Mouse (Mus musculus): ENCODE measurements around the gene Slc35f3. TPM values are rescaled to one million over a fixed set of nuclear protein-coding genes. Genes with fewer than 3 reads are reported as not detected.

The Slc35f3 gene
- polyA plus RNA-seq, 1 experiment from 2014 or later, result 1.4 TPM

DNA sequence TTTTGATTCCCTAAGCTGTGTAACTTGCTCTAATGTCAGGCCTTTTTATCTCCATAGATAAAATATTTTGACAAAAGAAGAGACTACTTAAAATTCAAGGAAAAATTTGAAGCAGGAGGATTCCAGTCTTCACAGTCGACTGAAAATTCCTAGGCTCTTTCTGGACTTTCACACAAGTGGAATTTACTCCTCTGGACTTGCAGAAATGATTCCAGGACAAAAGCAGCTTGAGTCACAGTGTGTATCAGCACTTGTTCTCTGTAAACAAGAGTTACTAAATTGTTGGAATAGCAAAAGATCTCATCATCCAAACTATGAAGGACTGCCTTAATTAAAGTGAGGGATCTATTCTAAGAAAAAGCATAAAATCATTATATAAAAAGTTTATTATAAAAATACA lies 126.6 kb downstream of the Slc35f3 start:
- no peaks in the 10 kb centered on the region for H3K9me3 ChIP-seq (ENCODE audit: control insufficient read depth, low read depth, low read length)
- no peak for ATAC-seq (ENCODE audit: insufficient number of reproducible peaks, insufficient read depth, low FRiP score, low read depth)
- WGBS, result 72% methylated on average over 1 of the region's 1 CpGs
- no peak overlapping the region for H3K4me3 ChIP-seq (ENCODE audit: low read depth, low read length)
- no peaks in the 10 kb centered on the region for H3K27me3 ChIP-seq (ENCODE audit: control insufficient read depth, insufficient read depth, low read length)
- H3K4me1 ChIP-seq (ENCODE audit: control insufficient read depth, insufficient read depth, low read length), result peaks cover 5% of the 10 kb centered on the region; the same call in 1 of the 2 replicates
- no peak overlapping the region for H3K27ac ChIP-seq (ENCODE audit: low read length)
- H3K9ac ChIP-seq (replicated peaks; ENCODE audit: low read depth, low read length), result no peak overlapping the region
- H3K36me3 ChIP-seq (ENCODE audit: control insufficient read depth, insufficient read depth, low read length), result peaks cover 41% of the 10 kb centered on the region
- H3K4me2 ChIP-seq (replicated peaks; ENCODE audit: low read depth, low read length), result no peak overlapping the region

DNA sequence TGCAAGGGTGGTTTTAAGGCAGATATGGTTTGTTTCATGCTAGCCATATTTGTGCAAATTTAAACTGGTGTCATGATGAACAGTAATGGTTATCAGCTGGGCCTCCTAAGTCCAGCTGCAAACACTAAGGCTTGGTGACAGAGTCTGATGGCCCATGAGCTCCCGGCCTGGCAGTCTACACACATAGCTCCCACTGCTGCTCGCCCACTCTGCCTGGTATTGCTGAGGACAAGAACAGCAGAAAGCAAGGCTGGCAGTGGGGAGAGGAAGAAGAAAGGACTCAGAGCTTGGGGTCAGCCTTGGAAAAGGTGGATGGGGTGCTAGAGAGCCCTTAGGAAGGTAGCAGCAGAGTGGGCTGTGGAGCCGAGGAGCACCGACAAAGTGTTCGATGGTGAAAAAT lies 131.3 kb downstream of the Slc35f3 start:
- H3K4me2 ChIP-seq (replicated peaks; ENCODE audit: low read depth, low read length), result no peak overlapping the region
- ATAC-seq (ENCODE audit: insufficient number of reproducible peaks, insufficient read depth, low FRiP score, low read depth), result no peak
- H3K27ac ChIP-seq (ENCODE audit: low read length), result no peak overlapping the region
- H3K27me3 ChIP-seq (ENCODE audit: control insufficient read depth, insufficient read depth, low read length), result no peaks in the 10 kb centered on the region
- no peaks in the 10 kb centered on the region for H3K9me3 ChIP-seq (ENCODE audit: control insufficient read depth, low read depth, low read length)
- 87% methylated on average over 5 of the region's 5 CpGs for WGBS
- H3K4me3 ChIP-seq (ENCODE audit: low read depth, low read length), result no peak overlapping the region
- H3K9ac ChIP-seq (replicated peaks; ENCODE audit: low read depth, low read length), result no peak overlapping the region
- H3K4me1 ChIP-seq (ENCODE audit: control insufficient read depth, insufficient read depth, low read length), result no peaks in the 10 kb centered on the region
- peaks cover 48% of the 10 kb centered on the region for H3K36me3 ChIP-seq (ENCODE audit: control insufficient read depth, insufficient read depth, low read length)

DNA sequence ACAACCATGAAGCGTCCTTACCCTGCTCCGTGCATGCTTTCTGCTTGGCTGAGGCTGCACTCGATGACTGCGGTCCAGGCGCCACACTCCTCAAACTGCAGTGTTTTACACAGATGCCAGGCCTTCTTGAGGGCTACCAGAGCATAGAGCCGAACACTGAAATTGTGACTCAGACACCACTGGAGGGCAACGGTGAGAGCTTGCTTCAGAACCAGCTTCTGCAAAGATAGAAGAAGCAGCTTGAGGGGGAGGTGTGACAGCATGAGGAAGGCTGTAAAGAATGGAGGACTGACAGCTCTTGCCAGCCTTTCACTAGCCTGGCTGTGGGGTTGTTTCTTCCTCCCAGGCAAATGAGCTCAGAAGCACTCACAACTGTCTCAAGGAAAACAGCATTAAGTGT lies 135.5 kb downstream of the Slc35f3 start:
- Histone ChIP-seq H3K36me3 (ENCODE audit: control insufficient read depth, insufficient read depth, low read length) (peaks cover 38% of the 10 kb centered on the region), H3K9ac (replicated peaks; ENCODE audit: low read depth, low read length) (no peak overlapping the region), H3K27ac (ENCODE audit: low read length) (no peak overlapping the region), H3K4me3 (ENCODE audit: low read depth, low read length) (no peak overlapping the region), H3K4me1 (ENCODE audit: control insufficient read depth, insufficient read depth, low read length) (no peaks in the 10 kb centered on the region), H3K4me2 (replicated peaks; ENCODE audit: low read depth, low read length) (no peak overlapping the region), H3K9me3 (ENCODE audit: control insufficient read depth, low read depth, low read length) (no peaks in the 10 kb centered on the region), H3K27me3 (ENCODE audit: control insufficient read depth, insufficient read depth, low read length) (no peaks in the 10 kb centered on the region)
- 82% methylated on average over 7 of the region's 7 CpGs for WGBS
- ATAC-seq (ENCODE audit: insufficient number of reproducible peaks, insufficient read depth, low FRiP score, low read depth), result no peak

DNA sequence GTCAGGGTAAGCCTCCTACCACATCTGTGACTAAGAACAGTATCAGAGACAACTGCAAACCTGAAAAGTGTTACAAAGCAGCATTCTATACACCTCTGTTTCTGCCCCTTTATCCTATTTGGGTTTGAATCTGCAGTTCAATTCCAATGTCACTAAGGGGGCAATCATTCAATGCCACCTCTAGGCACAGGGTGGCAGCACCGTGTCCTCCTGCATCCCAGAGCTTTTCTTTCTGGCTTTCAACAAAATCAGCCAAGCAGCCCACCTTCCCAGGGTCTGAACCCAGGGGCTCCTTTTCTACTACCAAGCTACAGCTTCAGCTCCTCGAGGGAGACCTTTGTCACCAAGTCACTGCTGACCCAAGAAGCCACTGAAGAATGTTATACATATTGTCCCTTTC lies 140.6 kb downstream of the Slc35f3 start:
- no peak overlapping the region for H3K4me3 ChIP-seq (ENCODE audit: low read depth, low read length)
- no peak overlapping the region for H3K9ac ChIP-seq (replicated peaks; ENCODE audit: low read depth, low read length)
- H3K27me3 ChIP-seq (ENCODE audit: control insufficient read depth, insufficient read depth, low read length), result no peaks in the 10 kb centered on the region
- peaks cover 30% of the 10 kb centered on the region for H3K36me3 ChIP-seq (ENCODE audit: control insufficient read depth, insufficient read depth, low read length)
- H3K27ac ChIP-seq (ENCODE audit: low read length), result no peak overlapping the region
- WGBS, result 65% methylated on average over 2 of the region's 2 CpGs
- H3K9me3 ChIP-seq (ENCODE audit: control insufficient read depth, low read depth, low read length), result no peaks in the 10 kb centered on the region
- ATAC-seq (ENCODE audit: insufficient number of reproducible peaks, insufficient read depth, low FRiP score, low read depth), result no peak
- no peak overlapping the region for H3K4me2 ChIP-seq (replicated peaks; ENCODE audit: low read depth, low read length)
- no peaks in the 10 kb centered on the region for H3K4me1 ChIP-seq (ENCODE audit: control insufficient read depth, insufficient read depth, low read length)

Other genes starting within 250 kb of the Slc35f3 start
- gene Coa6, start 124.0 kb downstream of the Slc35f3 start, polyA plus RNA-seq (2014; fragmentation: Nextera tagmentation; extraction: Ambion mirVana), result 55.5 and 58.1 TPM in 2 replicates
- gene Tarbp1, start 176.5 kb downstream of the Slc35f3 start, polyA plus RNA-seq (2014; fragmentation: Nextera tagmentation; extraction: Ambion mirVana), result 3.8 and 4.0 TPM in 2 replicates

Measured in stomach, embryonic 14.5 days (tissue).